Mouse (Mus musculus) limb, embryonic 13.5 days (tissue): ENCODE data around the gene Dab1. TPM values are rescaled to one million over a fixed set of nuclear protein-coding genes. Genes with fewer than 3 reads are reported as not detected.

Experiments used
- ATAC-seq: fragments of 200-750 bp; cut with Nextera tagmentation; 2 replicates; pipeline ENCODE4 v1.8.0; 2017; ENCODE audit warnings: low read depth, moderate number of reproducible peaks, moderate TSS enrichment; ENCODE audit not compliant: low FRiP score
- H3K27ac ChIP-seq: fragments of 300-500 bp; sonication (generic); 2 replicates; pipeline ENCODE4 v1.5.1; 2015; ENCODE audit warnings: inconsistent platforms, mild to moderate bottlenecking, moderate library complexity
- H3K27me3 ChIP-seq: fragments of 300-500 bp; sonication (generic); 2 replicates; pipeline ENCODE4 v1.6.1; 2015; ENCODE audit warnings: mild to moderate bottlenecking, inconsistent platforms
- H3K36me3 ChIP-seq: fragments of 300-500 bp; sonication (generic); 2 replicates; pipeline ENCODE4 v1.6.1; 2015; ENCODE audit warnings: inconsistent platforms, mild to moderate bottlenecking, moderate library complexity
- H3K4me1 ChIP-seq: fragments of 300-500 bp; sonication (generic); 2 replicates; pipeline ENCODE4 v1.6.1; 2015; ENCODE audit warnings: inconsistent platforms
- H3K4me2 ChIP-seq: fragments of 300-500 bp; sonication (generic); replicated peaks from 2 replicates; pipeline ENCODE4 v1.6.1; 2015; ENCODE audit warnings: inconsistent platforms, mild to moderate bottlenecking, moderate library complexity
- H3K4me3 ChIP-seq: fragments of 300-500 bp; sonication (generic); 2 replicates; pipeline ENCODE4 v1.5.1; 2015; ENCODE audit warnings: moderate library complexity, mild to moderate bottlenecking, inconsistent platforms
- H3K9ac ChIP-seq: fragments of 300-500 bp; sonication (generic); 2 replicates; pipeline ENCODE4 v1.6.1; 2015; ENCODE audit warnings: mild to moderate bottlenecking, inconsistent platforms
- H3K9me3 ChIP-seq: fragments of 300-500 bp; sonication (generic); 2 replicates; pipeline ENCODE4 v1.6.1; 2016; ENCODE audit warnings: inconsistent platforms
- WGBS: fragments of 180-500 bp; shearing (Covaris S2); methylation state at CpG from one replicate; pipeline ENCODE4 v1.1.7; 2015; 5-methylcytosine and 5-hydroxymethylcytosine counted together
- polyA plus RNA-seq: library from polyadenylated mRNA; unstranded; fragments of >200 nt; fragmentation: Nextera tagmentation; extraction: Ambion mirVana; gene quantifications from 2 replicates; pipeline ENCODE4 v1.2.1, GENCODE M21; 2015

Gene Dab1
- polyA plus RNA-seq, 1 experiment from 2014 or later, result 24.7 TPM

- Histone ChIP-seq H3K36me3 (no peaks in the 10 kb centered on the region), H3K9me3 (no peaks in the 10 kb centered on the region), H3K4me1 (peaks cover 6% of the 10 kb centered on the region; the same call in 1 of the 2 replicates), H3K4me2 (no peak overlapping the region), H3K4me3 (no peak overlapping the region), H3K27me3 (no peaks in the 10 kb centered on the region), H3K27ac (no peak overlapping the region), H3K9ac (no peak overlapping the region)
- WGBS, result 49% methylated on average over 9 of the region's 9 CpGs
- ATAC-seq, result no peak
Measured at GRCm38 (mm10) chr4:104450645-104451044, 831.5 kb downstream of the Dab1 start.

- Histone ChIP-seq H3K4me1 (peaks cover 4% of the 10 kb centered on the region; the same call in 1 of the 2 replicates), H3K4me2 (no peak overlapping the region), H3K4me3 (no peak overlapping the region), H3K9me3 (no peaks in the 10 kb centered on the region), H3K9ac (no peak overlapping the region), H3K36me3 (no peaks in the 10 kb centered on the region), H3K27ac (no peak overlapping the region), H3K27me3 (no peaks in the 10 kb centered on the region)
- no peak for ATAC-seq
- WGBS, result 65% methylated on average over 7 of the region's 7 CpGs
Measured at GRCm38 (mm10) chr4:104452587-104452986, 833.4 kb downstream of the Dab1 start.

DNA sequence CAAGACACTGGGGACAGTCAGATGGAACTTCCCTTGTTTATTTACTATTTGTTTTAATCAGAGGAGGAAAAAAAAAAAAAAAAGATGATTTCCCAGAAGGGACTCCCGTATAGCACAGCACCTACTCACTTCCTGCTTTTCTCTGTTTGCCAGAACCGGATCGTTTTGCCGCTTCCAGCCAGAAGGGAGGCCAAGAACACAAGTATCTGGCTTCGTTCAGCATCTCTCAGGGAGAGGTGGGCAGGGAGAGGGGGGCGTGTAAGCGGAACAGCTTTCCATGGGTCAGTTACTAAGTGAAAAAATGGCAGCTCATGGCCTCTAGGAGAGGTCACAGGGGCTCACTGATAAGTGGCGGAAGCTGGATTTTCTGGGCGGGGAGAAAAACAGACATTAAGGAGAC is 836.0 kb downstream of the Dab1 start:
- H3K27ac ChIP-seq, result no peak overlapping the region
- 57% methylated on average over 9 of the region's 9 CpGs for WGBS
- no peak overlapping the region for H3K4me3 ChIP-seq
- no peak overlapping the region for H3K9ac ChIP-seq
- no peaks in the 10 kb centered on the region for H3K9me3 ChIP-seq
- H3K4me1 ChIP-seq, result peaks cover 4% of the 10 kb centered on the region; the same call in 1 of the 2 replicates
- ATAC-seq, result no peak
- no peak overlapping the region for H3K4me2 ChIP-seq
- H3K36me3 ChIP-seq, result no peaks in the 10 kb centered on the region
- no peaks in the 10 kb centered on the region for H3K27me3 ChIP-seq

- H3K4me2 ChIP-seq, result no peak overlapping the region
- no peaks in the 10 kb centered on the region for H3K9me3 ChIP-seq
- WGBS, result 61% methylated on average over 3 of the region's 3 CpGs
- H3K9ac ChIP-seq, result no peak overlapping the region
- H3K4me3 ChIP-seq, result no peak overlapping the region
- H3K36me3 ChIP-seq, result no peaks in the 10 kb centered on the region
- H3K27ac ChIP-seq, result no peak overlapping the region
- ATAC-seq, result no peak
- H3K27me3 ChIP-seq, result no peaks in the 10 kb centered on the region
- H3K4me1 ChIP-seq, result peaks cover under 1% of the 10 kb centered on the region; the same call in 1 of the 2 replicates
Measured at GRCm38 (mm10) chr4:104455760-104456159, 836.6 kb downstream of the Dab1 start.

GRCm38 (mm10) chr4:104456173-104456873 is 837.2 kb downstream of the Dab1 start:
- H3K4me2 ChIP-seq, result no peak overlapping the region
- no peaks in the 10 kb centered on the region for H3K4me1 ChIP-seq
- 82% methylated on average over 7 of the region's 7 CpGs for WGBS
- H3K9me3 ChIP-seq, result no peaks in the 10 kb centered on the region
- no peak for ATAC-seq
- H3K36me3 ChIP-seq, result no peaks in the 10 kb centered on the region
- no peak overlapping the region for H3K27ac ChIP-seq
- no peaks in the 10 kb centered on the region for H3K27me3 ChIP-seq
- H3K4me3 ChIP-seq, result no peak overlapping the region
- no peak overlapping the region for H3K9ac ChIP-seq

DNA sequence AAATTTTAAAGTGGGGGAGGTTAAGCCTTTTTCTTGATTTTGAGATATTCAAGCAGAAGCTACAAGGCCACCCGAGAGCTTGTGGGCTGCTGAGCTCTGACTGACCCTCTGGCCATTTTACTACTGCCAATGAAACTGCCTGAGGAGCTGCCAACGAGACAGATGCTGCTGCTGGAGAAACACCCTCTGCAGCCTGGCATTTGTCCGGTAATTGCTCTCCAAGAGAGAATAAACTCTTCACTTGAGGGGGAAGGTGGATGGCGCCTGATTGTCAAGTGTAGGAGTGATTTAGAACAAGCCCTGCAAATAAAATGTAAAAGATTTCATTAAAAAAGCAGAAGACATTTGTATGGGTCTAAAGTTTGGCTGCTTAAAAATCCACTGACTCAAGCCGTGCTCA is 839.6 kb downstream of the Dab1 start:
- no peak overlapping the region for H3K4me3 ChIP-seq
- no peak overlapping the region for H3K27ac ChIP-seq
- no peak overlapping the region for H3K4me2 ChIP-seq
- 32% methylated on average over 5 of the region's 5 CpGs for WGBS
- H3K36me3 ChIP-seq, result no peaks in the 10 kb centered on the region
- H3K9me3 ChIP-seq, result no peaks in the 10 kb centered on the region
- no peaks in the 10 kb centered on the region for H3K27me3 ChIP-seq
- H3K4me1 ChIP-seq, result peaks cover 11% of the 10 kb centered on the region
- no peak for ATAC-seq
- H3K9ac ChIP-seq, result no peak overlapping the region

DNA sequence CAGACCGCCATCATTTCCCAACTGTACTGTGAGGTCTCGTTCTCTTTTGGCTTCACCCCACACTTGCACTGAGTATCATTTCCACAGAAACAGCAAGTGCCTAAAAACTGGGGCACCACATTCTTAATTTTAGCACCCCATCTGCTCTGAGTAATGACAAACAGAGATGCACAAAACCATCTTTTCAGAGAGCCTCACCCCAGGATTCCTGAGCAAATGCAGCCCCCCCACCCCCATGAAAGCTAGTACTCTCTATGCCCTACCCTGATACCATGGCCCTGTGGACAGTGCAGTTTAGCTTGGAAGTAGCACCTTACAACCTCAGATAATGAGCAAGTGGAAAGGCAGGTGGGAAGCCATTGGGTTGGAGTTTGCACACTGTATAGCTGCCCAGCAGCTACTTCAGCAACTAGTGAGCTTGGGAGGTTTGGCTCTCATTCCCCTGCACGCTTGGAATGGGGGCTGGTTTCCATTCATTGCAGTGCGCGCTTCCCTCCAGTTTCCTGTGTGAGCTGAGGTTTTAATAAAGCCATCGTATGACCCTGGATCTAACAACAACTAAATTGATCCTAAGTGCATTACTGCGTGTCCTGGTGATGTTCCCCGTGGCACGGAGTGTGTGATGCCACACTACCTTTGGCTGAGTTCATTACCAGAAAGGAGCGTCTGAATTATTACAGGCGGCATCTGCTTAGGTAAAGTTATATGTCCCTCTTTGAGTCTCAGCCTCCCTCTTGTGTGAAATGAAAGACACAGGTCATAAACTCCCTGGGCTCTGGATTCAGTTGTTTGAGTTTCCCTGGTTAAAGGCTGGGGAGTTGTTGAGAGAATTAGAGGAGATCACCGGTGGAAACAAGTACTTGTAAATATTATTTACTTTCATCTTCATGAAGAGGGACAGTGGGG is 842.2 kb downstream of the Dab1 start:
- H3K4me3 ChIP-seq, result no peak overlapping the region
- no peak overlapping the region for H3K27ac ChIP-seq
- no peaks in the 10 kb centered on the region for H3K27me3 ChIP-seq
- ATAC-seq, result no peak
- H3K9ac ChIP-seq, result no peak overlapping the region
- H3K4me2 ChIP-seq, result no peak overlapping the region
- peaks cover 24% of the 10 kb centered on the region for H3K4me1 ChIP-seq
- H3K9me3 ChIP-seq, result no peaks in the 10 kb centered on the region
- 62% methylated on average over 12 of the region's 12 CpGs for WGBS
- H3K36me3 ChIP-seq, result no peaks in the 10 kb centered on the region

GRCm38 (mm10) chr4:104462932-104463780 is 844.0 kb downstream of the Dab1 start:
- no peak overlapping the region for H3K27ac ChIP-seq
- H3K4me1 ChIP-seq, result peaks cover 24% of the 10 kb centered on the region
- H3K9ac ChIP-seq, result no peak overlapping the region
- H3K4me2 ChIP-seq, result no peak overlapping the region
- H3K9me3 ChIP-seq, result no peaks in the 10 kb centered on the region
- no peaks in the 10 kb centered on the region for H3K36me3 ChIP-seq
- no peak for ATAC-seq
- H3K27me3 ChIP-seq, result no peaks in the 10 kb centered on the region
- H3K4me3 ChIP-seq, result no peak overlapping the region
- 64% methylated on average over 11 of the region's 11 CpGs for WGBS

DNA sequence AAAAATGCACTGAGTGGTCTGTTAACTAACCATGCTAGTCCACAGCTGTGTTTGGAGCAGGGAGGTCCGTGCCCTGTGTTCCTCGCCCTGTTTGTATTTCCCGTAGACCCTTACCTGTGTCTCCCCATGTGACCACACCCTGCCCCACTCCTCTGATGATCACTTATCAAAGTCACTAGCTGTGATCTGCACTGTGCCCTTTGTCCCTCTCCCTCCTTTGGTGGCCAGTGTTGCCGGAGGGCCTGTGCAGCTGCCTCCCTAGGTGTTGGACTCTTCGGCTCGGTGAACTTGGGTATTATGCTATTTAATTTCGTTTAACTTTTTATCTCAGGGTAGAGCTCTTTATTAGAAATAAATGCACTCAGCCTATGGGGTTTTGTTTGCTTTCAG is 844.6 kb downstream of the Dab1 start:
- Histone ChIP-seq H3K27me3 (no peaks in the 10 kb centered on the region), H3K4me2 (no peak overlapping the region), H3K4me1 (peaks cover 24% of the 10 kb centered on the region), H3K9ac (no peak overlapping the region), H3K36me3 (no peaks in the 10 kb centered on the region), H3K4me3 (no peak overlapping the region), H3K27ac (no peak overlapping the region), H3K9me3 (no peaks in the 10 kb centered on the region)
- no peak for ATAC-seq
- 55% methylated on average over 7 of the region's 7 CpGs for WGBS

- H3K27ac ChIP-seq, result no peak overlapping the region
- H3K27me3 ChIP-seq, result no peaks in the 10 kb centered on the region
- ATAC-seq, result no peak
- H3K36me3 ChIP-seq, result no peaks in the 10 kb centered on the region
- no peaks in the 10 kb centered on the region for H3K9me3 ChIP-seq
- H3K4me1 ChIP-seq, result peaks cover 24% of the 10 kb centered on the region
- WGBS, result 88% methylated on average over 1 of the region's 1 CpGs
- H3K4me2 ChIP-seq, result no peak overlapping the region
- no peak overlapping the region for H3K9ac ChIP-seq
- H3K4me3 ChIP-seq, result no peak overlapping the region
Measured at GRCm38 (mm10) chr4:104465594-104465993, 846.4 kb downstream of the Dab1 start.

DNA sequence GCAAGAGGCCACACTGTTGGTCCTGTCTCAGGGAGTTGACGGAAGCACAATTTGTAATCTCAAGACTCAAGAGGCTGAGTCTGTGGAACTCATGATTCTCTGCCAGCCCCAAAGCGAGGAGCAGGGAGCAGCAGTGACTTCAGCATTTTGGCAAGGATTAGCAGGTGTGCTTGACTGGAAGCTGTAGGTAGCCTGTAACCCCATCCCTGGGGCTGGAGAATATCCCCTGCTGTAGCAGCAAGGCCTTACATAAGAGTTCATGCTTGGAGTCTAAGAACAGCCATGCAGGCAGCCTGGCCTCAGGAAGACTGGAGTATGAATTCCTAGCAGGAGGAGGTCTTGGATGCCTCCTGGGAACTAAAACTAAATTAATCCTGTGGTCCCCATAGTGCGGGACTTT is 849.5 kb downstream of the Dab1 start:
- H3K27me3 ChIP-seq, result no peaks in the 10 kb centered on the region
- H3K4me1 ChIP-seq, result peaks cover 14% of the 10 kb centered on the region
- no peak overlapping the region for H3K27ac ChIP-seq
- H3K9me3 ChIP-seq, result no peaks in the 10 kb centered on the region
- H3K36me3 ChIP-seq, result no peaks in the 10 kb centered on the region
- no peak for ATAC-seq
- H3K4me2 ChIP-seq, result no peak overlapping the region
- H3K9ac ChIP-seq, result no peak overlapping the region
- WGBS, result 80% methylated on average over 3 of the region's 3 CpGs
- no peak overlapping the region for H3K4me3 ChIP-seq

GRCm38 (mm10) chr4:104472915-104473314 is 853.8 kb downstream of the Dab1 start:
- no peaks in the 10 kb centered on the region for H3K9me3 ChIP-seq
- no peak overlapping the region for H3K4me2 ChIP-seq
- 82% methylated on average over 4 of the region's 4 CpGs for WGBS
- H3K36me3 ChIP-seq, result no peaks in the 10 kb centered on the region
- no peaks in the 10 kb centered on the region for H3K4me1 ChIP-seq
- H3K4me3 ChIP-seq, result no peak overlapping the region
- no peaks in the 10 kb centered on the region for H3K27me3 ChIP-seq
- H3K9ac ChIP-seq, result no peak overlapping the region
- H3K27ac ChIP-seq, result no peak overlapping the region
- ATAC-seq, result no peak
